Mouse (Mus musculus): ENCODE results near the gene Ptrhd1. TPM values are rescaled to one million over a fixed set of nuclear protein-coding genes. Genes with fewer than 3 reads are reported as not detected.

Ptrhd1 gene
- polyA plus RNA-seq (2014; fragmentation: Illumina TruSeq; extraction: RNeasy Lipid Tissue Mini Kit (QIAGEN cat#74804); ENCODE audit: low read depth, low replicate concordance): 4.7 TPM

DNA sequence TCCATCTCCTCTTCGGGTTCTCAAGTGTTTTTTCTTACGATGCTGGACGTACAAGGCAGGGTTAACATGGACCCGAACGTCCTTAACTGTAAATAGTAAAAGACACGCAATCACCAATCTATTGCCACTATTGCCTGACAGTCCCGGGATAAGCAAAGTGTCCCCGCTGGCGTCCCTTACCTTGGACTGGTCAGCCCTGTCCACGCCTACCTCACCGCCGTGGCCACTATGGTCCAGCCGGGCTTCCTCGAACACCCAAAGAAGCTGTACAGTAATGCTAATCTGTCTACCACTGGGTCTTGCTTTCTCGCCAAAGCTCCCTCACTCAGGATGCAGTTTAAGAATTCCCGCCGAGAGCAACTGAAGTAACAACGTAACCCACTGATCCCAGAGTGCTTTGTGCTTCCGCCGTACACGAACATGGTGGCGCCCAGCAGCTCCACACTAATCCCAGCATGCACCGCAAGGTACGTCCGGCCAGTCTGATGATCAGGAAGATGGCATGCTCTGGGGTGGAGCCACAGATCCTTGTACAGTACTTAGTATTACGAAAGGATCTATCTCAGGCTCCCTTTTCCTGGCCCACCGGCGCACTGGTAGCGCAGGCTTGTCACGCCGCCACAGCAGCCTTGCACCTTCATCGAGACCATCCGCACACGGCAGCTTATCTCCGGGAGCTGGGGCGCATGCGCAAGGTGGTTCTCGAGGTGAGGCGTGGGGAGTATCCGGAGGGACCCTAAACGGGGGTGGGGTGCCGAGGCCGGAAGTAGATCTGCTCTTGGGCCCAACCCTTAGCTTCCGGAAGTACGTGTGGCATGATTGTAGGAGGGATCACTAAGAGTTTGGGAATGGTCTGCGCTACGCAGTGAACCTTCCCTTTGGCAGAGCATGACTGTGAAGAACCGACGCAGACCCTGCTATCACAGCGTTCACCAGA lies at the start of gene Ptrhd1, which contains the start of gene Cenpo:
TSS of gene Ptrhd1 (plus strand) at position 456 of the 937 bp plus-strand sequence.
TSS of gene Cenpo (minus strand) at position 723 of the 937 bp plus-strand sequence.

Other genes with a start within 250 kb of the Ptrhd1 start
- gene Efr3b, start 195.1 kb upstream of the Ptrhd1 start, polyA plus RNA-seq (2014; fragmentation: Illumina TruSeq; extraction: RNeasy Lipid Tissue Mini Kit (QIAGEN cat#74804); ENCODE audit: low read depth, low replicate concordance): 1.7 TPM
- gene Dnajc27, start 151.4 kb upstream of the Ptrhd1 start, polyA plus RNA-seq (2014; fragmentation: Illumina TruSeq; extraction: RNeasy Lipid Tissue Mini Kit (QIAGEN cat#74804); ENCODE audit: low read depth, low replicate concordance): 3.9 TPM
- 8.6 TPM for gene Adcy3, start 100.9 kb upstream of the Ptrhd1 start, polyA plus RNA-seq (2014; fragmentation: Illumina TruSeq; extraction: RNeasy Lipid Tissue Mini Kit (QIAGEN cat#74804); ENCODE audit: low read depth, low replicate concordance)
- gene Cenpo, start 267 bp downstream of the Ptrhd1 start, polyA plus RNA-seq (2014; fragmentation: Illumina TruSeq; extraction: RNeasy Lipid Tissue Mini Kit (QIAGEN cat#74804); ENCODE audit: low read depth, low replicate concordance): 5.9 TPM
- 30.6 TPM for gene Ncoa1, start 243.2 kb downstream of the Ptrhd1 start, polyA plus RNA-seq (2014; fragmentation: Illumina TruSeq; extraction: RNeasy Lipid Tissue Mini Kit (QIAGEN cat#74804); ENCODE audit: low read depth, low replicate concordance)